Mouse (Mus musculus) heart, adult 11 months (tissue): ENCODE measurements around the gene Gm17783.
"Not testable (repeated sequence)": the region's sequence is repeated elsewhere in the genome, so short reads cannot be mapped to it uniquely, and the experiment has no call there.

Experiments used
- DNase-seq: peaks from one replicate; pipeline ENCODE4 v3.0.0; 2022

Gene Gm17783

GRCm38 (mm10) chr16:45531950-45532349, at the start of gene Gm17783:
Gm17783 (minus strand) TSS chr16:45532050.
- DNase-seq = no peak

DNA sequence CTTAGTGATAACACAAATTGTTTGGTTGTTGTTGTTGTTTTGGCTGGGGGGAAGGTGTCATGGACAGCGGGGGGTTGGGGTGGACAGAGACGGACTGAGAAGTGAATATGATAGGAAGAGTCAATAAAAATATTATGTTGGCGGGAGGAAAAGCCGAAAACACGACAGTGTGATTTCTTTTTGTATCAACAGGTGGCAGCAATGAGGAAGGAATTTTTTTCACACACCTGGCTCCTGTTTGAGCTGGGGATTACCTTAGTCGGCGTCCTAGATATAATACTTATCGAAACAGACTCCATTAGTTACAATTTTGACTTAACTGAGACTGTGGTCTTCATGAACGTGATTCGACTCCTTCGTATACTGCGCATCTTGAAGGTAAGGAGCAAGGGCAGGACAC, 48.0 kb upstream of the Gm17783 start:
- no peak for DNase-seq

- no peak for DNase-seq
These were observed 40.5 kb upstream of the Gm17783 start for GRCm38 (mm10) chr16:45572307-45572706.

- no peak for DNase-seq
These were observed 29.9 kb upstream of the Gm17783 start for GRCm38 (mm10) chr16:45561747-45562146.

- no peak for DNase-seq
These were observed 19.7 kb upstream of the Gm17783 start for GRCm38 (mm10) chr16:45551579-45551978.

DNA sequence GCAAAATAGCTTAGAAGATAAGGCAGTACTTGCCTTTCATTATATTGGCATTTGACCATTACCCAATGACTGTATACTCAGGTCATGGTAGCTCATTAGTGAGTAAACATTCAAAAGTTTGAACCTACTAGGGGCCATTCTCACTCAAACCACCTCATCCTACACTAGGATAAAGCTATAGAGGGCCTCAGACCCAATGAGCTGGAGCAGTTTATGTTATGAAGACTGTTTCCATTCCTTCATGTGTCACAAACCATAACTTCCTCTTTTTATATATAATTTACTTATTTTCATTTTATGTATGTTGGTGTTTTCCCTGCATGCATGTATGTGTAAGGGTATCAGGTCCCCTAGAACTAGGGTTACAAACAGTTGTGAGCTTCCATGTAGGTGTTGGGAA, 16.1 kb upstream of the Gm17783 start:
- DNase-seq = no peak

- DNase-seq = no peak
These were observed 12.5 kb upstream of the Gm17783 start for GRCm38 (mm10) chr16:45544341-45544740.

- no peak for DNase-seq
These were observed 10.3 kb upstream of the Gm17783 start for GRCm38 (mm10) chr16:45542108-45542507.

- DNase-seq = not testable (repeated sequence)
These were observed 6.5 kb upstream of the Gm17783 start for GRCm38 (mm10) chr16:45538342-45538741.

DNA sequence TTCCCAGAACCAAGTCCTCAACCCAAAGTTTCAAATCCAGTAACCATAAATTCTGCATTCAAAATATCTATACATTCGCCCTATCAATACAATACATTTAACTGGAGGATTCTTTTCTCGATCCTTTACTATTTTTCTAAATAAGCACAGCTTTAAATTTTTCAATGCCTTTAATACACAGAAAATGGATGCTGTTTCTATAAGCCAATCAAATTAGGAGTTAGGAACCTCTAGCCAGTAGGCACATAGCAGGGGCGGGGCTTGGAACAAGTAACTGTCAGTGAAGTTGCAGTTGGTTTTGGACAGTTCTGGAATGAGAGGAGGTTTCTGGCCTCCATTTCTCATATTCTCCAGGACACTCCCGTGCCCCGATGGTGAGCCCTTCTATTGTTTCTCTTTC, 3.2 kb upstream of the Gm17783 start, which contains the start of gene Slc9c1:
Slc9c1 (plus strand) TSS at position 301 of the 400 bp plus-strand sequence.
- DNase-seq = no peak

- DNase-seq = no peak
These were observed 6.3 kb downstream of the Gm17783 start for GRCm38 (mm10) chr16:45525551-45525950.

GRCm38 (mm10) chr16:45495326-45495725, 36.5 kb downstream of the Gm17783 start:
- DNase-seq = no peak

- DNase-seq = peak; percentile 70
These were observed 38.9 kb downstream of the Gm17783 start, which contains the start of gene Gm609 for GRCm38 (mm10) chr16:45492927-45493326. Gm609 (minus strand) TSS chr16:45492969.

- no peak for DNase-seq
These were observed 54.9 kb downstream of the Gm17783 start for GRCm38 (mm10) chr16:45476991-45477390.

DNA sequence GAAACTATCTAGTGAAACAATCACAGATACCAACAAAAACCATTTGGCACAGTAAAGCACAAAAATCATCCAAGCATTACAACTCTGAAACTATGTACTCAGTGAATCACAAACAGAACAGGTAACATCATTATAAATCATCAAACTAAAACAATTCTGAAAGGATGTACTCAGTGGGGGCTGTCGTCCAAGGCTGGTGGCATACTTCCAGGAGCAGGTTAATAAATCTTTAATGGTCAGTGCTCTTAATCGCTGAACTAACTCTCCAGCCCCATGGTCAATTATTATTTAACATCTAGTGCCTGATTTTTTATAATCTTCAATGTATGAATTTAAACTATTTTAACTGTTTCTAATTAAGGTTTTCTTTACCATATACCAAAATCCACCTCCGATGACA, 60.0 kb downstream of the Gm17783 start:
- DNase-seq = not testable (repeated sequence)
